Mouse (Mus musculus) heart, postnatal 10 days (tissue): ENCODE results near the gene Ociad1. TPM values are rescaled to one million over a fixed set of nuclear protein-coding genes. Genes with fewer than 3 reads are reported as not detected.

Experiments used
- DNase-seq, 2 experiments: peaks; one replicate each; pipeline ENCODE4 v3.0.0; 2021
- intact Hi-C: fragments of 180-260 bp; cut with DNase I; formaldehyde crosslinking; loops from one replicate; pipeline ENCODE4 v1.15.1; 2025
- total RNA-seq, 2 experiments: library from RNA; stranded (reverse); gene quantifications; 2 replicates each; pipeline ENCODE4 v1.2.3; 2021

Ociad1 gene
- 100 to 1,000 TPM; 264 TPM for total RNA-seq

DNA sequence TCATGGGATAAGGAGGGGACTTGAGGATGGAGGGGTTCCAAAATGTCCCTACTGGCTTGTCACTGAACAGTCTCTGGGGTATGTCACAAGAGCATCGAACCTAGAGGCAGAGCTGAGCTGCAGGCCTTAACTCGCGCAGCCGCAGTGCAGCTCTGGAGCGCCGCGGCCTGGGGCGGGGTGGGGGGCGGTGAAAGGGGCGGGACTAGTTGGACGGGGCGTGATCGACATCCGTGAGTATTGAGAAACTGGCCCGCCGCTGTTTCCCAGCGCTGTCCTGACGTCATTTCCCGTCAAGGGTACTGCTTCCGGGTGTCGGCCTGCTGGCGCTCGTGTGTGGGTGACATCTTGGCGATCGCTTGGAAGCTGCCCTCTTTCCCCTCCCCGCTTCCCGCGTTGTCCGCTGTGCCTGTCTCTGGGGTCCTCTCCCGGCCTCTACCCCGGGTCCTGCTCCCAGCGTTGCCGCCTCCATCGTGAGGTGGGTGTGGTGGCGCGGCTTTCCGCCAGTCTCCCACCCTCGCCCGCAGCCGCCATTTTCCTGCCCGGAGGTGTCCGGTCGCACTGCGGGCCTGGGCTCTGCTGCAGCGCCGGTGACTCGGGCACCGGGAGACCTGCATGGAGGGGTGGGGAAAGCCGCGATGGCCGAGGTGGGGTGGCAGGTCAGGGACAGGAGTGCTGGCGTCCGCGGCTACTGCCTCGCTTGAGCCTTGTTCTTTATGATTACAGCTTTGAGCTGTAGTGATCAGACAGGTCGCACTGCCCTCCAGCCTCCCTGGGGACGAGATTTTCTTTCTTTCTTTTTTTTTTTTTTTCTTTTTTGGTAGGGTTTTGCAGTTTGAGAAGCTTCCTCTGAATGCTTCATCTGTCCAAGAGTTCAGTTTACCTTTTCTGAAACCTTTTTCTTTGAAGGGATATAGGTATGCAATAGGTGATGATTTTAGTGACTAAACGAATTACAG, at the start of gene Ociad1:
Ociad1 (plus strand) TSS at position 283 of the 956 bp plus-strand sequence.
- DNase-seq = peak; percentile 96 to 97
- intact Hi-C loops = loop anchor here (2.0 kb wide), 1 partner anchor 36 kb away; the partner anchor contains the start of gene Fryl

DNA sequence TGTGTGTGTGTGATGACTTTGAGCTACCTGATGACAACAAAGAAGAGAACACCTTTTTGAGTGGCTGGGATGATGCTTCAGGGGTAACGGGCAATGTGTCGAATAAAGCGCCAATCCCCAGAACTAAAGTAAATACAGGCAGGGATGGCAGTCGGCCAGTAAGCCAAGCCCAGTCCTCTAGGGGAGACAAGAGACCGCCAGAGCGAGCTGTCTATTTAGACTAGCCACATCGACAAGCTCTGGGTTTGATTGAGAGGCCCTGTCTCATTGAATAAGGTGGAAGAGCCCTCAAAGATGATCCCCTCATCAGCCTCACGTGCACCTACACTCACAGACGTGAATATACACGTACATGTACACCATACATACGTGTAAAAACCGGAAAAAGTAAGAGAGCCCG, 48.2 kb upstream of the Ociad1 start:
- intact Hi-C loops = no loop called here
- peak; percentile 39 to 49 for DNase-seq

DNA sequence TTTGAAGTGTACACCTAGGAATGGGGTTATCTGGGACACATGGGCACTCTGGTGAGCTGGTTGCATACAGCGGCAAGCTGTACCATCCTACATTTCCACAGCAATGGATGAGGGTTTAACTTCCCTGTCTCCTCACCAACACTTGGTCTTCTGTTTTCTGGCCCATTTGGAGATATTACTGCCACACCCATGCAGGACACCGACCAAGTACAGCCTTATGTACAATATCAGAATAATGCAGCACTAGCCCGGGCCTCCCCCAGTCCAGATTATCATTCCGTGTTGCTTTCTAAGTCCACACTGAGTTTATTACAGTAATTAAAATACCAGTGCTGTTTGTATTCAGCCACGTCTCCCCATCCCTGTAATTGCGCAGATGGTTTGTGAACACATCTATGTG, 46.2 kb upstream of the Ociad1 start:
- intact Hi-C loops = no loop called here
- no peak for DNase-seq

DNA sequence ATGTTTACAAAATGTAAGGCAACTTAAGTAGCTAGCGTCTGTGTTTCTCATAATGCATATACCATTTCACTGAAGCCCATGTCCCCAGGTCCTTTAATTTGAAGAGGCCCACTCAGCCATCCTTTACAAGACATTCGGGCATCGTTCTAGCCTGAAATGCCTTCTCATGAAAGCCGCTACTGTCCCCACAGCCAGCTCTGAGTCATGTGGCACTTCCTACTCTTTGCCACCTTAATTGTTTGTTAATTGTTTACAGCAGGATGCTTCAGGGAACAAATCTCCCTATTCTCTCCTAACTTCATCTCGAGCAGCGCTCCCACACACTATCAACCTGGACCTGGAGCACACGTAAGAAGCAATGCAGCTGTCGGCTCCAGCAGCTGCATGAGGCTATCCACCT, 44.4 kb upstream of the Ociad1 start:
- intact Hi-C loops = no loop called here
- no peak for DNase-seq

DNA sequence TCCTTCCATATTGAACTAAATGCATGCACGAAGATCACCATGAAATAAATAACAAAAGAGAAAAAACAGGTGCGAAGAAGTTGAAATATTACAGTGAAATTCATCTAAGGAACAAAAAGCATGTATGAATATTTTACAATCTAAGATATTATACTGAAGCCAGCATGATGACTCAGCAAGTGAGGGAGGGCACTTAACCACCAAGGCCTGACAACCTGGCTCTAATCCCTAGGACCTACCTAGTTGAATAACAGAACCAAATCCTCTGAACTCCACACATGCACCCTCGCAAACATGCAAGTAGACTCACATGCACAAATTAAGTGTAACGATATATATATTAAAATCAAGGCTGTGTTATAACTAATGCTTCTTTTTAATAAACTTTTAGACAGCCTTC, 43.2 kb upstream of the Ociad1 start:
- no peak for DNase-seq
- intact Hi-C loops = no loop called here

DNA sequence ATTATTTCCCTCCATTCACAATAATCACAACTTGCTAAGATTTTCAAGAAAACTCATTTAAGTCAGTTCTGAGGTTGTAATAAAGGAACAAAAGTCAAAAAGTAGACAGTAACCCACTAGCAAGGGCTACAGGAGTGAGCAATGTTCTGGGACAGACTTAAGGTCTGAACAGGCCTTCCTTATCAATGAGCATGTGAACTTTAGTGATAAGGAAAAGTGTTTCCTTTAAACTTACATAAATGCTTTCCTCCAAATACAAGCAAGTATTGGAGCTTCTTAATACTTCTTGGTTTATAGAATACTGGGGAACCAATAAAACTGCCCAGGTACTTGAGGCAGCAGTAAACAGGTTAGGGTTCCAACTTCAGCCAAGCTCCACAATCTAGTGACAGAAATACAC, 39.8 kb upstream of the Ociad1 start:
- no peak for DNase-seq
- intact Hi-C loops = no loop called here

DNA sequence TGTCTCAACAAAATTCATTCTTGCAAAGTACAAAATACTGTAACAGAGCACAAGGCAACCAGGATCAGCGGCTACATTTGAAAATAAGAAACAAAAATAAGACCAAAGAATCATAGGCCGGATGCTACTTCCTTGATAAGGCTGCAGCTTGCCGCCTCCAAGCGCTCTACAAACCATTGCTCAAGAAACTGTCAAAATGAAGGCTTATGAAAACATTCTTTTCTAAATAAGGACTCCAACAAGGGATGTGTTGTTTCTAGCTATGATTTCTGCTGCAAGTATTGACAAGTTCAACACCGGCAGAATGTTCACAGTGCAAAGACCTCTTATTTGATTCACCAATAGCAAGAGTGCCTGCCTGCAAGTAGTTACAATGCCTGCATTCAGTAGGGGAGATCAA, 37.9 kb upstream of the Ociad1 start:
- DNase-seq = peak in 1 of 2 experiments; percentile 24
- intact Hi-C loops = loop anchor here (2.0 kb wide), 2 partner anchors 24 to 122 kb away; no protein-coding TSS in a partner anchor

DNA sequence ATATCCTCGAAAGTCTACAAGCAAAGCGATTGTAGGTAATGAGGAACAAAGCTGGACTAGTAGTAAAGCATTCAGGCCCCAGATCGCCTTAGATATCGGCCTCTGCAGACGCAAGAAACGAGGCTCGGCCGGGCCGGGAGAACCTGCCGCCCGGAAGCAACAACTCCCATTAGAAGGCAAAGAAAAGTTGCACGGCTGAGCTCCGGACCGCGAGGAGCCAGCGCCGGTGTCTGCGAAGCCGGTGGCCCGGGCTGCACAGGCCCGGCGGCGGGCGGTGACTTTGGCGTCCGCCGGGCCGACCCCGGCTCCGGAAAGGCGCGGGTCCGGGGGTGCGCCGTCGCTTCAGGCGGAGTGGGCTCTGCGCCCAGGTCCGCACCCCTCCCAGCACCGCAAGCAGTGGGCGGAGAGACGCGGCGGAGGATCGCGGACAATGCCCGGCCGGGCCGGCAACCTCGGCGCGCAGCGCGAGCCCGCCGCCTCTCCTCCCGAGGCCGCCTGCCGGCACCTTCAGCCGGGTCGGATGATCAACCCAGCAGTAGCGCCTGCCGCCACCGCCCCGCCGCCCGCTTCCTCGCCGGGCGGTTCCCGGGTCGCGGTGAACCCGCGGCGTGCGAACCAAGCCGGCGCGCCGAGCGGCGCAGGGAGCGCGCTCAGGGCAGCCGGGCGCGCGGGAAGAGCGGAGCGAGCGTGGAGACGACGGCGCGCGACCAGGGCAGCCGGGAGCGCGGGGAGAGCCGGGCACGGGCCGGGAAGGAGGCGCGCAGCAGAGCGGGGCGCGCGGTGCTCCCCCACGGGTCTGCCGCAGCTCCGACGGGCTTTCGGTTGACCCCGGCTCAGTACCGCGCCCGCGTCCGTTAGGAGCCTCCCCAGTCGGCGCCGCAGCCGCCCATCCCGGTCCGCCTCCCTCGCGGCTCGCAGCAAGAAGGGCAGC, 37.0 kb upstream of the Ociad1 start:
- DNase-seq = peak; percentile 70 to 76
- intact Hi-C loops = loop anchor here (2.0 kb wide), 3 partner anchors 25 to 123 kb away; partner anchors contain the start of gene Ociad1

DNA sequence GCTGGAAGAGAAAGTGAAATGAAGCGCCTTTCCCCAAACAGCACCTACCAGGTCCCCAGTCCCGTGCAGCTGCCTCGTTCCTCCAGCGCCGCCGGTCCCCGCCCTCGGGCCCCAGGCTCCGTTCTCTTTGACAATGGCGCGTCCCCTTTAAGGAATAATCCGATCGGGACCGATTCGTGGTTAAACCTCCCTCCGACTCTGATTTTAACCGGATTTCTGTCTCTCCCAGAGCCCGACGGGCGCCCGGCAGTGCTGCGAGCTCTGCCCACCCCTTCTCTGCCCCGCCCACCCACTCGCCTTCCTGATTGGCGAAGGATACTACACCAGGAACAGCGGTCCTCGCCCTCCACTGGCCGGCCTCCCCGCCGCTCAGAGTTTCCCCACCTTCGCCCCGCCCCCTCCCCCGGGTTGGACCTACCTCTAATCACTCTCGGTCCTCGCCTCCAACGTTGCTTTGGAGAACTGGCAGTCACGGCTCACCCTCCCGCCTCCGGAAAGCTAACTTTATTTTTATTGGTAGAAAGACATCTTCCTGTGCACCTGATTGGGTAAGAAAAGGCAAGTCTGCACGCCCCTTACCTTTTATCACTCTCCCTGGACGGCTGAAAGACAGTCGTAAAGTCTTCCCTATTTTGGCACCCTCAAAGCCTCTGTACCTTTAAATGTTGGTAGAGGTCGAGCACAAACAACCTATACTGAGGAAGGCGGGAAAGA, 36.1 kb upstream of the Ociad1 start, which contains the start of gene Fryl:
Fryl (minus strand) TSS at position 268 of the 714 bp plus-strand sequence.
- intact Hi-C loops = loop anchor here (2.0 kb wide), 1 partner anchor 36 kb away; the partner anchor contains the start of gene Ociad1
- DNase-seq = peak; percentile 97

DNA sequence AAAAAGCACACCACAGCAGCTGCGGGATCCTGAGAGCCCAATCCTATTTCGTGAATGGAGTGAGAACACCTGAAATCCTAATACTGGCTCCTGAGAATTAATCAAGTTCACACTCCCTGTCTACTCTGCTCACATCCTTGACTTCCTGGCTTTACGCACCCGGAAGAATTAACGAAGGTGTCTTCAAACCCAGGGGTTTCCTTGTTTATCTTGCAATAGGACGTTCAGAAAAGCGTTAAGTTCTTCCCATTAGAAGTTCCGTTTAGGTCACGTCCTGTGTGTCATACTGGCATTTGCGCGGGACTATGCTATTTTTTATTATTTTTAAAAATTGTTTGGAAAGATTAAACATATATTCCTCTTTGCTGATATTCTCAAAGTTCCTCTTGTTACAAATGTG, 35.5 kb upstream of the Ociad1 start:
- intact Hi-C loops = loop anchor here (2.0 kb wide), 1 partner anchor 36 kb away; the partner anchor contains the start of gene Ociad1

DNA sequence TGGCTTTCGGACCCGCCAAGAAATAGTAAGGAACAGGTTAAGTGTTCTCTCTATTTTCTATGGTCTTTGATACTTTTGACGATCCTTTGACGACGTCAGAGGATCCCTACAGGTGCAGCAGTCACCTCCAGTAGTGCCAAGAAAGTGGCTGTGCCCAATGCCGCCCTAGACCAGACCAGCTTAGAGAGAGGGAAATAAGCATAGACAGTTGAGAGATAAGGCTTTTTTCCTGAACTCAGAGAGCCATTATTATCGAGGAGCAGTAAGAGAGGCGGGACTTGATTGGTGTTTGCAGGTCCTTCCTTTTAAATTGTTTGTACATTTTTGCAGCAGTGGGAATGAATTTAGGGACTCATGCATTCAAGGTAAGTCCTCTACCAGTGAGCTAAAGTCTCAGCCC, 34.9 kb upstream of the Ociad1 start:
- DNase-seq = no peak
- intact Hi-C loops = loop anchor here (2.0 kb wide), 1 partner anchor 35 kb away; the partner anchor contains the start of gene Ociad1

More for the DNA sequence above, 35.5 kb upstream of the Ociad1 start:
- no peak for DNase-seq

DNA sequence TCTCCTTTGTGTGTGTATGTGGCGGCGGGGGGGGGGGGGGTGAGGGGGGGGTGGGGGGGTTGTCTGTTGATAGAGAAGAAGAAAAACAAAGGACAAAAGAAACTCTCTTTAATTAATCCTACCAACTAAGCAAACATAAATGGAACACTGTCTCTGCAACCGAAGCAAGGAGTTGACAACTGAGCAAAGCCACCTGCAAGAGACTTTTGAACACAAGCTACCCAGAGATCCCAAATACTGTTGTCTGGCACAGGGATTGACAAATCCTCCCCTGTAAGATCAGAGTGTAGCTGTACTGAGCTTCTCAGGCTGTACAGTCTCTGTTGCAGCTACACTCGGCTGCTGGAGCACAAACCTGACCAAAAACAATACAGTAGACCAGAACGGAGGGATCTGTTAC, 28.5 kb upstream of the Ociad1 start:
- intact Hi-C loops = no loop called here

DNA sequence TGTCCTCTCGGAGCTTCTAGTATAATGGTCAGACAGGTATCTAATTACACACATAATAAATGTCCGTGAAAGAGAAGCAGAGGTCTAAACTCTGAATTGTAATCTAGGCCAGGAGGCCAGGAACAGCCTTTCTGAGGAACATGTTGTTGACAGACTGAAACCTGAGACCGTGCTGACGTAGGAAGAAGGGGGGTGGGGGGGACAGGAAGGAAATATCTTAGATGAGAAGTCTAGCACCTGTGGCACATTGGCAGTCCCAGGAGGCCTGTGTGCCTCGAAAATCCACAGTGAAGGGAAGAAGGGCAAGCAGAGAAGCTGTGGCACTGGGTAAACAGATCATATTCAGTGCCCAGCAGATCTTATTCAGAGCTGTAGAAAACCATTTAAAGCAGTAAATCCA, 27.1 kb upstream of the Ociad1 start:
- no peak for DNase-seq

More for the DNA sequence above, 28.5 kb upstream of the Ociad1 start:
- no peak for DNase-seq

DNA sequence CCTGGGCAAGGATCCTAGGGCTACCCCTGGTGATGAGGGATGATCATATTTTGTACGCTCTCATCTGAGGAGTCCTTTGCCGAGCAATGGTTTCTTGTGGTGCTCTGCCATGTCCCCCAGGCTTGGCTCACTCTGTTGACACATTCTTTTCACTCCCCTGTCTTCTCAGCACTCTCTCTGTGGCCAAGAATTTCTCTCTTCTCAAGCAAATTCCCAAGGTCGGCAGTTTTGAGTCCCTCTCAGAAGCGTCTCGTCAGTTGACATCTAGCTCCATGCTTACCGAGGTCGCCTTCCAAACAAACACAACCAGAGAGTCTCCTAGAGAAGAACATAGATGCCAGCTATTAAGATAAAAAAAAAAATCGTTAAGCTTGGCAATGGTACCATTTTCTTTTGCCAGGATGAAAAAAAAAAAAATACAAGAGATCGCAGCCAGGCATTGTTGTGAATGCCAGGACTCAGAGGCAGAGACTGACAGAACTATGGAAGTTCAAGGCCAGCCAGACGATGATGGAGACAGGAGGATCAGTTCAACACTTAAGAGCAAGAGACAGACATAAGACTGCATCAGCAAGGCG, 23.9 kb upstream of the Ociad1 start:
- intact Hi-C loops = no loop called here
- DNase-seq = peak; percentile 29 to 30

More for the DNA sequence above, 27.1 kb upstream of the Ociad1 start:
- intact Hi-C loops = no loop called here

DNA sequence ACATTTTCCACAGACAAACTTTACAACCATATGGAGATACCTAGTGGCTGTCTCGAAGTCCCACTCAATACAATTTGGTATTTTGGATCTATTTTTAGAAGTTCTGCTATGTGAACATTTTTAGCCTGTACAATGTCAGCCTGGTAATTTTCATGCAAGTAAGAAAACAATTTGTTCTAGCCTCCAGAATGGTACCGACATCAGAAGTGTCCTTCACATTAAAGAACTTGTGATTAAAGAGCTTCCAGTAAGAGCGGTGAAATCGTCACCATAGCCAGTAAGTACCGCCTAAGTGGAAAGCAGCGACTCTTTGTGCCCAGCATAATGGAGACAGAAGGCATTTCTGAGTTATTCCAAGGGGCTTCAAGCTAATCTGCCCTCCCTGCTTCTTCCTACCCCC, 22.0 kb upstream of the Ociad1 start:
- intact Hi-C loops = no loop called here
- no peak for DNase-seq

DNA sequence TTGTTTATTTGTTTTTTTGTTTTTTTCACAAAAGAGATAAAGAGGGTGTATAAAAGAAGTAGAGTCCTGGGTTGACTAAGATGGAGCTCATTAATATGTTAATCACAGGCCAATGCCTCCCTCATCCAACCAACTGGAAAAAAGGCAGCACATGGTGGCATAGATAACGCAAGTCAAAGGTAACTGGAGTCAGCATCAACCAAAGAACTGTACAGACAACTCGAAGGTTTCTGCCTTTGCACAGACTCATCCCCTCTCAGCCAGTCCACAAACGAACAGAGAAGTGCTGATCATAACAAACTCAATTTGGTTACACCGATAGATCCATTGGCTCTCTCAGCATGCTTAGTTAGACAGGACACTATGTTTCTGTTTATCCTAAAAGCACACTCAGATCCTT, 19.4 kb upstream of the Ociad1 start:
- intact Hi-C loops = no loop called here
- no peak for DNase-seq

DNA sequence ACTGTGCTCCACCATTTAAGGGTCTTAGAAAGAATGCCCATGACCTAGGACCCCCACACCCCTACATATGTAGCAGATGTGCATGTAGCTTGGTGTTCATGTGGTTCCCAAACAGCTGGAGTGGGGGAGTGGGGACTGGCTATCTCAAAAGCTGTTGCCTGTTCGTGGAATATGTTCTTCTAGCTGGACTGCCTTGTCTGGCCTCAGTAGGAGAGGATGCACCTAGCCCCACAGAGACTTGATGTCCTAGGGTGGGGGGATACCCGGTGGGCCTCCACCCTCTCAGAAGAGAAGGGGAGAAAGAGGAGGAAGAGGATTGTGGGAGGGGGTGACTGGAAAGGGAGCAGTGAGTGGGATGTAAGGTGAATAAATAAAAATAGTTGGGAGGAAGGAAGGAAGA, 17.6 kb upstream of the Ociad1 start:
- intact Hi-C loops = no loop called here
- no peak for DNase-seq

DNA sequence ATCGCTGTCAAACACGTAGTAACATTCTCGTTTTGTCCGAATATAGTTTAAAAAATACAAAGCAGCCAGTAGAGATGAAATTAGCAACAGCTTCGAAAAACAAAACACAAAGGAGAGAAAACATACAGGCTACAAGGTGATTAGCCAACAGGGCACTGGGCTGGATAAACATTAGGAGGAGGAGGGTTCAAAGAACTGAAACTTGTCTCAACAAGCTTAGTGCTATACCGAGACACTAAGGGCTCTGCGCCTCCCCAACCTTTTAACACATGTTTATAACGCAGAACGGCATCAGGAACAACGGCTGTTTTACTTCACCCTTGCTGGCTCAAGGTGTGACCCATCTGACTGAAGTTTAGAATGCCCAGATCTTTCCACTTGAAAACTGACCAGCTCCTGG, 13.4 kb upstream of the Ociad1 start:
- intact Hi-C loops = no loop called here
- peak in 1 of 2 experiments; percentile 19 for DNase-seq

DNA sequence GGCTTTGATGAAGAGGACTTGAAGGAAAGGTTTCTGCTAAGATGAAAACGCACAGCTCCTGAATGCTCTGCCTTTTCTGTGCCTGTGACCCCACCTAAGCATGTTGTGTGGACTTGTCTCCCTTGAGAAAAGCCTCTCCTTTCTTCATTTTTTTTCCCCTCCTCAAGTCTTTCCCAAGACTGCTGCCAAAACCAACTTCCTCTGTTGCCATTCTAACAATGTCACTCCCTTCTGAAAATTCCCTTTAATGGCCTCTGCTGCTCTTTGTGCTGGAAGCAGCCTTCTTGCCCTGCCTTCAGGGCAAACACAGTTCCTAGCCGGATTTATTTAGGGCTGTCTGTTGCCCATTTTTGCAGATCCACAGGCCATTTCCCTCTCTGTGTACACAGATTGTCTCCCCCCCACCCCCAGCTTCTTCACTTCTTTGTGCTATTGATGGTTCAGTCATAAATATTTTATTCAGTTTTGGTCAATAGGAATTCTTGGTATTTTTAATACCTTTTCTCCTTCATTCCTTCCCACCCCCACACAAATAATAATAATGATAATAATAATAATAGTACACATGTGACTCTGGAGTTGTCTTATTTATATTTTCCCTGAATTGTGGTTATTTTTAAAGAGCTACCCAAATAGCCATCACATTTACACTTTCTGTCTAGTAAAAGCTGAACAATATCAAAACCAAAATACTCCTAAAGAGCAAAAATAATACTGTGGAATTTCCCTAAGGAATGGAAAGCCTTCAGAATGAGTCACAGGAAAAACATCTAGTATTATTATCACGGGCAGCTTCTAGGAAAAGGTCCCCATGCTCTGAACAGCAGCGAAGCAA, 12.6 kb upstream of the Ociad1 start:
- peak; percentile 33 to 35 for DNase-seq
- intact Hi-C loops = no loop called here
